ENCODE assay signal across 22 mouse cellular contexts in genomic region chr7:73891830-73892229, GRCm38 (mm10).
"Had no signal": no experiment of that assay in that cellular context is flagged by ENCODE, and none has a peak within 500 bp of the region (broad histone marks: within the 10 kb centered on the region; RNA-seq: fewer than 3 reads in every experiment).

No protein-coding gene starts in this region.

- H3K4me1 ChIP-seq: heart, embryonic 12.5 days; limb, embryonic 13.5 days; limb, embryonic 15.5 days; liver, embryonic 12.5 days had no signal

- H3K4me3 ChIP-seq: heart, embryonic 12.5 days; hindbrain, embryonic 13.5 days; hindbrain, embryonic 15.5 days; kidney, embryonic 15.5 days; limb, embryonic 13.5 days; limb, embryonic 15.5 days; liver, embryonic 12.5 days had no signal

- H3K9me3 ChIP-seq: heart, embryonic 12.5 days; hindbrain, embryonic 13.5 days; hindbrain, embryonic 15.5 days; kidney, embryonic 15.5 days; limb, embryonic 13.5 days; limb, embryonic 15.5 days; liver, embryonic 12.5 days had no signal

- ATAC-seq: hindbrain, postnatal 0 days; intestine, embryonic 16.5 days; liver, embryonic 12.5 days had no signal

- H3K36me3 ChIP-seq: heart, embryonic 12.5 days; hindbrain, embryonic 13.5 days; hindbrain, embryonic 15.5 days; kidney, embryonic 15.5 days; limb, embryonic 13.5 days; limb, embryonic 15.5 days; liver, embryonic 12.5 days had no signal

- H3K27ac ChIP-seq: hindbrain, embryonic 13.5 days; hindbrain, embryonic 15.5 days; hindbrain, postnatal 0 days; kidney, embryonic 15.5 days; kidney, postnatal 0 days; limb, embryonic 13.5 days; limb, embryonic 15.5 days; liver, embryonic 12.5 days had no signal

- H3K4me2 ChIP-seq: heart, embryonic 12.5 days; hindbrain, embryonic 13.5 days; hindbrain, embryonic 15.5 days; kidney, embryonic 15.5 days; limb, embryonic 13.5 days; limb, embryonic 15.5 days; liver, embryonic 12.5 days had no signal

- H3K27me3 ChIP-seq: heart, embryonic 12.5 days; hindbrain, embryonic 15.5 days; kidney, embryonic 15.5 days; limb, embryonic 13.5 days; limb, embryonic 15.5 days; liver, embryonic 12.5 days had no signal

- H3K9ac ChIP-seq: heart, embryonic 12.5 days; hindbrain, embryonic 13.5 days; hindbrain, embryonic 15.5 days; kidney, embryonic 15.5 days; limb, embryonic 13.5 days; limb, embryonic 15.5 days; liver, embryonic 12.5 days had no signal

- DNase-seq: gastrocnemius, postnatal 14 days; gastrocnemius, postnatal 36 days; heart, adult 18-20 months; heart, postnatal 10 days; kidney, adult 11 months; kidney, adult 2 months; kidney, adult 9 months; kidney, postnatal 14 days; kidney, postnatal 36 days; layer of hippocampus, adult 9-11 months; layer of hippocampus, postnatal 36 days; left cerebral cortex, postnatal 4 days had no signal
